Mouse (Mus musculus) lung, embryonic 15.5 days (tissue): ENCODE data around the gene Qrich1. TPM values are rescaled to one million over a fixed set of nuclear protein-coding genes. Genes with fewer than 3 reads are reported as not detected.
A peak's percentile ranks its signal among the peaks of the same experiment; 100 is the strongest.
"Not testable (repeated sequence)": the region's sequence is repeated elsewhere in the genome, so short reads cannot be mapped to it uniquely, and the experiment has no call there.

Experiments used
- ATAC-seq: fragments of 200-750 bp; cut with Nextera tagmentation; 2 replicates; pipeline ENCODE4 v1.8.0; 2017; ENCODE audit warnings: moderate number of reproducible peaks, borderline replicate concordance; ENCODE audit not compliant: low FRiP score, low TSS enrichment; ENCODE audit errors: extremely low read depth
- H3K27ac ChIP-seq: fragments of 300-500 bp; sonication (generic); 2 replicates; pipeline ENCODE4 v1.5.1; 2015; ENCODE audit warnings: moderate library complexity, mild to moderate bottlenecking, inconsistent platforms
- H3K27me3 ChIP-seq: fragments of 300-500 bp; sonication (generic); 2 replicates; pipeline ENCODE4 v1.6.1; 2015; ENCODE audit warnings: inconsistent platforms
- H3K36me3 ChIP-seq: fragments of 300-500 bp; sonication (generic); 2 replicates; pipeline ENCODE4 v1.6.1; 2015; ENCODE audit warnings: inconsistent platforms
- H3K4me1 ChIP-seq: fragments of 300-500 bp; sonication (generic); 2 replicates; pipeline ENCODE4 v1.6.1; 2015; ENCODE audit warnings: inconsistent platforms
- H3K4me2 ChIP-seq: fragments of 300-500 bp; sonication (generic); 2 replicates; pipeline ENCODE4 v1.6.1; 2015; ENCODE audit warnings: inconsistent platforms, mild to moderate bottlenecking, moderate library complexity
- H3K4me3 ChIP-seq: fragments of 300-500 bp; sonication (generic); 2 replicates; pipeline ENCODE4 v1.5.1; 2015; ENCODE audit warnings: mild to moderate bottlenecking, inconsistent platforms
- H3K9ac ChIP-seq: fragments of 300-500 bp; sonication (generic); 2 replicates; pipeline ENCODE4 v1.6.1; 2015; ENCODE audit warnings: inconsistent platforms
- H3K9me3 ChIP-seq: fragments of 300-500 bp; sonication (generic); 2 replicates; pipeline ENCODE4 v1.6.1; 2016; ENCODE audit warnings: inconsistent platforms
- WGBS: fragments of 180-500 bp; shearing (Covaris S2); methylation state at CpG from one replicate; pipeline ENCODE4 v1.1.7; 2015; 5-methylcytosine and 5-hydroxymethylcytosine counted together
- microRNA counts: library from miRNA; unstranded; fragments of <30 nt; microRNA quantifications from one replicate; lab custom pipeline; 2016
- microRNA-seq: library from miRNA; unstranded; fragments of <30 nt; microRNA quantifications from one replicate; pipeline ENCODE4, GENCODE M21; 2016
- polyA plus RNA-seq: library from polyadenylated mRNA; unstranded; fragments of >200 nt; fragmentation: Nextera tagmentation; extraction: Ambion mirVana; gene quantifications from 2 replicates; pipeline ENCODE4 v1.2.1, GENCODE M21; 2015

Qrich1 gene
- polyA plus RNA-seq, 1 experiment from 2014 or later, result 115 TPM

- H3K27me3 ChIP-seq, result no peaks in the 10 kb centered on the region
- H3K9ac ChIP-seq, result no peak overlapping the region
- no peak for ATAC-seq
- peaks cover 5% of the 10 kb centered on the region; the same call in 1 of the 2 replicates for H3K4me1 ChIP-seq
- no peaks in the 10 kb centered on the region for H3K9me3 ChIP-seq
- peaks cover 15% of the 10 kb centered on the region for H3K36me3 ChIP-seq
- no peak overlapping the region for H3K4me2 ChIP-seq
- no peak overlapping the region for H3K4me3 ChIP-seq
- no peak overlapping the region for H3K27ac ChIP-seq
- 71% methylated on average over 4 of the region's 4 CpGs for WGBS
These were observed 82.5 kb downstream of the Qrich1 start for GRCm38 (mm10) chr9:108599021-108599566.

- WGBS, result 37% methylated on average over 2 of the region's 2 CpGs
- no peaks in the 10 kb centered on the region for H3K9me3 ChIP-seq
- ATAC-seq, result no peak
- no peak overlapping the region for H3K4me2 ChIP-seq
- no peak overlapping the region for H3K4me3 ChIP-seq
- H3K4me1 ChIP-seq, result peaks cover 5% of the 10 kb centered on the region; the same call in 1 of the 2 replicates
- no peak overlapping the region for H3K27ac ChIP-seq
- peaks cover 23% of the 10 kb centered on the region for H3K36me3 ChIP-seq
- no peaks in the 10 kb centered on the region for H3K27me3 ChIP-seq
- H3K9ac ChIP-seq, result no peak overlapping the region
These were observed 83.4 kb downstream of the Qrich1 start for GRCm38 (mm10) chr9:108600011-108600410.

- Histone ChIP-seq H3K4me2 (no peak overlapping the region), H3K4me3 (no peak overlapping the region), H3K4me1 (peaks cover 5% of the 10 kb centered on the region; the same call in 1 of the 2 replicates), H3K27me3 (no peaks in the 10 kb centered on the region), H3K36me3 (peaks cover 40% of the 10 kb centered on the region), H3K9ac (no peak overlapping the region), H3K27ac (no peak overlapping the region), H3K9me3 (no peaks in the 10 kb centered on the region)
- 74% methylated on average over 4 of the region's 4 CpGs for WGBS
- no peak for ATAC-seq
These were observed 85.4 kb downstream of the Qrich1 start for GRCm38 (mm10) chr9:108601986-108602385.

- not testable (repeated sequence) for H3K4me2 ChIP-seq, H3K4me1 ChIP-seq, H3K27ac ChIP-seq, H3K27me3 ChIP-seq, H3K9ac ChIP-seq, H3K4me3 ChIP-seq, H3K9me3 ChIP-seq, ATAC-seq
- H3K36me3 ChIP-seq, result peaks cover 92% of the 10 kb centered on the region
- WGBS, result 75% methylated on average over 5 of the region's 5 CpGs
These were observed 91.3 kb downstream of the Qrich1 start for GRCm38 (mm10) chr9:108607929-108608328.

- H3K36me3 ChIP-seq, result peaks cover 94% of the 10 kb centered on the region
These were observed 92.3 kb downstream of the Qrich1 start for GRCm38 (mm10) chr9:108608889-108609288.

More at GRCm38 (mm10) chr9:108608889-108609288, 92.3 kb downstream of the Qrich1 start:
- ATAC-seq, result no peak
- no peaks in the 10 kb centered on the region for H3K27me3 ChIP-seq
- H3K4me3 ChIP-seq, result no peak overlapping the region
- H3K9me3 ChIP-seq, result no peaks in the 10 kb centered on the region
- H3K9ac ChIP-seq, result no peak overlapping the region
- H3K4me2 ChIP-seq, result no peak overlapping the region
- no peaks in the 10 kb centered on the region for H3K4me1 ChIP-seq
- WGBS, result 91% methylated on average over 4 of the region's 4 CpGs
- no peak overlapping the region for H3K27ac ChIP-seq

MicroRNAs within 50 kb of the gene (microRNA counts, 519-probe panel; counts per million panel counts)
- microRNA mmu-miR-191 (lab: Ali Mortazavi, UCI) (2,563 counts per million, percentile 58 among the panel's probes with 10 or more counts), microRNA mmu-miR-425 (lab: Ali Mortazavi, UCI) (2,583 counts per million, percentile 59 among the panel's probes with 10 or more counts)

Small RNA genes within 50 kb of the gene (microRNA-seq; reads per million reads assigned to microRNA genes)
- not detected for gene Gm24083
- gene Mir191, result not detected
- gene Mir425, result 1,951 reads per million, percentile 82 among the genes with 10 or more reads in this experiment

Other genes starting within 250 kb of the Qrich1 start
- 32.5 and 37.2 TPM in 2 replicates for gene Nicn1, start 226.4 kb upstream of the Qrich1 start, polyA plus RNA-seq
- 19.7 and 20.5 TPM in 2 replicates for gene Amt, start 220.0 kb upstream of the Qrich1 start, polyA plus RNA-seq
- gene Rhoa, start 210.7 kb upstream of the Qrich1 start, polyA plus RNA-seq, result 484 and 512 TPM in 2 replicates
- gene Tcta, start 210.6 kb upstream of the Qrich1 start, polyA plus RNA-seq, result 29.6 and 35.5 TPM in 2 replicates
- gene Gpx1, start 177.9 kb upstream of the Qrich1 start, polyA plus RNA-seq, result 654 and 708 TPM in 2 replicates
- 99.6 and 107 TPM in 2 replicates for gene Usp4, start 169.0 kb upstream of the Qrich1 start, polyA plus RNA-seq
- gene 1700102P08Rik, start 124.0 kb upstream of the Qrich1 start, polyA plus RNA-seq, result 0.39 and 0.40 TPM in 2 replicates
- 2.4 and 2.6 TPM in 2 replicates for gene Ccdc36, start 88.3 kb upstream of the Qrich1 start, polyA plus RNA-seq
- gene BC048562, start 80.3 kb upstream of the Qrich1 start, polyA plus RNA-seq, result not detected in 2 replicates
- 56.6 and 60.4 TPM in 2 replicates for gene Ccdc71, start 56.3 kb upstream of the Qrich1 start, polyA plus RNA-seq
- gene Klhdc8b, start 55.2 kb upstream of the Qrich1 start, polyA plus RNA-seq, result 67.2 and 75.3 TPM in 2 replicates
- gene Lamb2, start 37.1 kb upstream of the Qrich1 start, polyA plus RNA-seq, result 66.9 and 74.4 TPM in 2 replicates
- gene Usp19, start 26.2 kb upstream of the Qrich1 start, polyA plus RNA-seq, result 61.9 and 68.5 TPM in 2 replicates
- gene Qars, start 9.1 kb upstream of the Qrich1 start, polyA plus RNA-seq, result 89.4 and 108 TPM in 2 replicates
- gene Impdh2, start 43.5 kb downstream of the Qrich1 start, polyA plus RNA-seq, result 178 TPM in 2 replicates
- 49.2 and 49.4 TPM in 2 replicates for gene Ndufaf3, start 50.6 kb downstream of the Qrich1 start, polyA plus RNA-seq
- 139 and 150 TPM in 2 replicates for gene Dalrd3, start 53.1 kb downstream of the Qrich1 start, polyA plus RNA-seq
- 131 and 134 TPM in 2 replicates for gene Wdr6, start 61.9 kb downstream of the Qrich1 start, polyA plus RNA-seq
- 7.7 and 7.9 TPM in 2 replicates for gene P4htm, start 80.9 kb downstream of the Qrich1 start, polyA plus RNA-seq
- gene Arih2, start 132.6 kb downstream of the Qrich1 start, polyA plus RNA-seq, result 44.8 and 46.6 TPM in 2 replicates
- 45.0 and 46.0 TPM in 2 replicates for gene Slc25a20, start 145.3 kb downstream of the Qrich1 start, polyA plus RNA-seq
- 23.6 and 24.5 TPM in 2 replicates for gene Prkar2a, start 172.5 kb downstream of the Qrich1 start, polyA plus RNA-seq